Mouse (Mus musculus): Measurements from ENCODE around the gene Phf10. TPM values are rescaled to one million over a fixed set of nuclear protein-coding genes. Genes with fewer than 3 reads are reported as not detected.
"Not testable (repeated sequence)": the region's sequence is repeated elsewhere in the genome, so short reads cannot be mapped to it uniquely, and the experiment has no call there.

Gene Phf10
- polyA plus RNA-seq (2015; fragmentation: Nextera tagmentation; extraction: Ambion mirVana) = 13.9 and 19.6 TPM in 2 replicates

DNA sequence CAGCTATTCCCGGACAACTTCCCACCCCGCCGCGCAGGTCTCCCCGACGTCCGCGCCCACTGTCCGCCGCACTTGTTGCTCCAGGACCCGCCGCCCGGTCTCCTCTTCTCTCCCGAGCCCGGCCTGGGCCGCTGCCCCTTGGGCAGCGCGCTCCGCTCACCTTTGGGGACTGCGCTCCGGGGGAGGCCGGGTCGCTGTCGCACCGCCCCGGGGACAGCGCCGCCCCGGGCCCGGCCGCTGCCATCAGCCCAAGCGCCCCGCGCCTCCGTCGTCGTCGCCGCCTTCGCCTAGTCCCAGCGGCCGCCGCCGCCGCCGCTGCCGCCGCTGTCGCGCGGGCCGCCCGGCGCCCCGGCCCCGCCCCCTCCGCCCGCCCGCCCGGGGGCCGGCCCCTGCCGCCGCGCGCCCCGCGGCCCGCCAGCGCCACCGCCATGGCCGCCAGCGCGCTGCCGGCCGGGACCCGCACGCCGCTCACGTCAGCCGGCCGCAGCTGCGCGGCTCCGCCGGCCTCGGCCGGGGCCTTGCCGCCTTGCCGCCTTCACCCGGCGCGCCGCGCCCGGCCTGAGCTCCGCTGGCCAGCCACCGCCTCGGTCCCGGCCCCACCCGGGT lies at the start of gene Phf10:
Gene Phf10 (minus strand): TSS at position 323 of the 606 bp plus-strand sequence.
- H3K27me3 ChIP-seq (replicated peaks); H3K9me3 ChIP-seq (replicated peaks); H3K36me3 ChIP-seq: not testable (repeated sequence)
- peak within 1 kb of the TSS; percentile 68 for H3K4me3 ChIP-seq (replicated peaks)
- H3K27ac ChIP-seq (replicated peaks) = peak within 1 kb of the TSS; percentile 61; the same call in 1 of the 2 replicates
- peak within 1 kb of the TSS; percentile 55 for H3K9ac ChIP-seq (replicated peaks)
- under 1% methylated on average over 29 of the region's 100 CpGs for WGBS
- H3K4me2 ChIP-seq = peak within 1 kb of the TSS; percentile 77
- peak; percentile 85 for ATAC-seq (ENCODE audit: low FRiP score)
- peaks cover 15% of the 10 kb centered on the region for H3K4me1 ChIP-seq

DNA sequence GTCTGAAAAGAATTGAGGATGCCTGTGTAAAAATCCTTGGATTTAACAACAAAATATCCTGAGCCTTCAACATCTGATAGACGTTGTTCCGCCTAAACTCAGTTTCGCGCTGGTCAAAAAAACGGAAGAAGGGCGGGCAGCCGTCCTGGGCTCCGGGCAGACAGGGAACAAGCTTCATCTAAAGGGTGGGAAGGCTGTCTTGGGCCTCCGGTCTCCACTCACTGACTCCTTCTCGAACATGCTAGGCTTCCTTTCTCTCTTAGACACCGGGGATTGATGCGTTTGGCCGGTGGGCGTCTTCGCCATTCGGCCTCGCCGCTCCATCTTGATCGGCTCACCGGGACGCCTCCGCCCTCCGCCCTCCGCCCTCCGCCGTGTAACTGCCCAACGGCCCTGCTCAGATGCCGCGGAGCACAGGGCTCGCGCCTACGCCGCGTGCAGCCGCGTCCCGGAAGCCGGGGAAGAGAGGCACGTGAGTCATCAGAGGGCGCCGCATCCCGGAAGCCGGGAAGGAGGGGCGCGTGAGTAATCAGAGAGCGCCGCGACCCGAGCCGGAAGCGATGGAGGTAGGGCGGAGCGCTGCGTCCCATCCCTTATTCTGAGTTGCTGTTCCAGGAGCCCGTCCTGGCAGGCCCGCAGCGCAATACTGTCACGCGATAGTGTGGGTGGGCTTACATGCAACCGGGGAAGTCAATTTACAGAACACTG lies 48.8 kb upstream of the Phf10 start, which contains the start of gene Gm3435:
Gene Gm3435 (plus strand): TSS at position 471 of the 708 bp plus-strand sequence.
- H3K4me2 ChIP-seq; H3K9ac ChIP-seq (replicated peaks); H3K27me3 ChIP-seq (replicated peaks); H3K36me3 ChIP-seq; H3K9me3 ChIP-seq (replicated peaks); H3K4me1 ChIP-seq; H3K4me3 ChIP-seq (replicated peaks); H3K27ac ChIP-seq (replicated peaks): not testable (repeated sequence)
- ATAC-seq (ENCODE audit: low FRiP score) = peak; percentile 97
- WGBS = no CpG with 5 or more reads among the region's 60 CpGs

DNA sequence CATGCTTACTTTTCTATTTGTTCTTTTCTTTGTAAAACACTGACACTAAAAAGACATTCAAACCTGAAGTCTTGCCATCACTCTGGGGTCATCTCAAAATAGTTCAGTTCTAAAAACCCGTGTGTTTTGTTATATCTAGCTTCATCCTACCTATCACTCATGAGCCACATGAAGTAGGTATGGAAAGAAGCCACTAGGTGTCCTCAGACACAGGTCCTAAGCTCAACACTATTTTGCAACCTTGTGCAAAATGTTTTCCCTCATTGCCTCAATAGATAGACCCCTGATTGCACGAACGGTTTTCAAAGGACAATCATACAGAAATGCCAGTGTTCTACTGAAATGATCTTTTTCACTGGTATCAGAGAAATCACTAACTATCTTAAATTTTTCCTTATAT lies 48.0 kb upstream of the Phf10 start:
- H3K4me2 ChIP-seq; H3K9ac ChIP-seq (replicated peaks); H3K4me3 ChIP-seq (replicated peaks); H3K4me1 ChIP-seq; H3K9me3 ChIP-seq (replicated peaks); H3K36me3 ChIP-seq; H3K27me3 ChIP-seq (replicated peaks); H3K27ac ChIP-seq (replicated peaks): not testable (repeated sequence)
- ATAC-seq (ENCODE audit: low FRiP score) = 0 out of 2 replicates have a peak, but pooled peaks have one; percentile 16
- WGBS = no CpG with 5 or more reads among the region's 3 CpGs

DNA sequence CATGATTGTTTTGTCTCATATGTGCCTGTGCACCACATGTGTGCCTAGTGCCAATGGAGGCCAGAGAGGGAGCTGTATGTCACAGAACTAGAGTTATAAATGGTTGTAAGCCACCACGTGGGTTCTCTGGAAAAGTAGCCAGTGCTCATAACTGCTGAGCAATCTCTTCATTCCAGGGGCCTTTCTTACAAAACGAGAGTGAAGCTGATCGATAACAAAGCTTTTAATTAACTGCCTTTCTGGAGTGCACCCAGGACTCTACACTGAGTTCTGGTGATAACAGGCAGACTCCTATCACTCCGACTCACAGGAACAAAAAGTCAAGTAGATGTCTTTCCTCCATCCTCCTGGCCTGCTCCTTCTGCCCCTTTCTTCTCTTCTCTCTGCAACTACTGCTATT lies 39.0 kb upstream of the Phf10 start:
- not testable (repeated sequence) for H3K9ac ChIP-seq (replicated peaks); H3K27ac ChIP-seq (replicated peaks); H3K9me3 ChIP-seq (replicated peaks); H3K27me3 ChIP-seq (replicated peaks); H3K4me2 ChIP-seq; ATAC-seq (ENCODE audit: low FRiP score); H3K4me3 ChIP-seq (replicated peaks); H3K36me3 ChIP-seq; H3K4me1 ChIP-seq
- WGBS = no CpG with 5 or more reads among the region's 4 CpGs

DNA sequence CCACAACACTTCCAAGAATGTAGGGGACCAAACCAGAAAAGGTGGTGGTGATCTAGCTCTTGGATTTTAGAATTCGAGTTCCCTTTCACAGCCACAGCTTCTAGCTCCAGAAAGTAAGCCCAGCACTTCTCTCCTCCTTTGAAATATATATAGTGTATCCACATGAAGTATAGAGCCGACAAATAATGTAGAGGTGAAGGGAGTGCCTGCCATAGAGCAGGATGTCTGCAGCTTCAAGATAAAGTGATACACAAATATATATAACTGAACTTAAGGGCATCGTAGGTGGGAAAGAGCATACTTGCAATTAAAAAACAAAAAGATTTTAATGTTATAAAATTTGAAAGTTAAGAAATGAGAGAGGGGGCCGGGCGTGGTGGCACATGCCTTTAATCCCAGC lies 33.1 kb upstream of the Phf10 start:
- H3K36me3 ChIP-seq; H3K9me3 ChIP-seq (replicated peaks); H3K27me3 ChIP-seq (replicated peaks); H3K4me2 ChIP-seq; H3K9ac ChIP-seq (replicated peaks); ATAC-seq (ENCODE audit: low FRiP score); H3K4me3 ChIP-seq (replicated peaks); H3K27ac ChIP-seq (replicated peaks); H3K4me1 ChIP-seq: not testable (repeated sequence)
- WGBS = no CpG with 5 or more reads among the region's 5 CpGs

DNA sequence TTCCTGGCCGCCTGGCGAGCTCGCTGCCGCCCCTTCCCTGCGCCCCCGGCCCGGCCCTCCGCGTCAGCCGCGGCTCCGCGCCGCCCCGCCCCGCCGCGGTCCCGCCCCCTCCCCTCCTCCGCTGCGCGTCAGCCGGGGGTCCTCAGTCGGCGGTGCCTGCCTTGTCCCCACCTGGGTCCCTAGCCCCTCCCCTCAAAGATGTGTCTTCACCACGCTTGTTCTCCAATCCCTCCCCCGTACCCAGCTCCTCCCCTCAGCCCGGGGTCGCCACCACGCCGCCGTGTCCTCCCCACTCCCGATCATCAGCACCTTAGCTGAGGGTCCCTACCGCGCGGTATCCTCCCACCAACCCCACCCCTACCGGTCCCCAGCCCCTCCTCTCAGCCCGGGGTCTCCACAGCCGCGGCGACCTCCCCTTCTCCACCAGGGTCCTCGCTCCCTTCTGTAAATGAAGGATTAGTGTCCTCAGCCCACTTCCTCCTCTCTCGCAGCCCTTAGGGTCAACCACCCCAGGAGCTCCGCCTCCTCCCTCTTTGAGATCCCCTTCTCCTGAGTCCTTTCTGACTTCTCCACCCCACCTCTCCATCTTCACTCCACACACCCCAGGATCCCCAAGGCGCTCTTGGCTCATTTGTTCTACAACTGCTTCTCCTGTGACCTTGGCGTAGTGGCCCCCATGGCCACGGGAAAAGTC lies 32.2 kb upstream of the Phf10 start:
- H3K4me3 ChIP-seq (replicated peaks); H3K9ac ChIP-seq (replicated peaks); H3K4me2 ChIP-seq; H3K4me1 ChIP-seq; H3K9me3 ChIP-seq (replicated peaks); H3K27me3 ChIP-seq (replicated peaks); H3K36me3 ChIP-seq; H3K27ac ChIP-seq (replicated peaks): not testable (repeated sequence)
- ATAC-seq (ENCODE audit: low FRiP score) = peak; percentile 93
- WGBS = no CpG with 5 or more reads among the region's 47 CpGs

DNA sequence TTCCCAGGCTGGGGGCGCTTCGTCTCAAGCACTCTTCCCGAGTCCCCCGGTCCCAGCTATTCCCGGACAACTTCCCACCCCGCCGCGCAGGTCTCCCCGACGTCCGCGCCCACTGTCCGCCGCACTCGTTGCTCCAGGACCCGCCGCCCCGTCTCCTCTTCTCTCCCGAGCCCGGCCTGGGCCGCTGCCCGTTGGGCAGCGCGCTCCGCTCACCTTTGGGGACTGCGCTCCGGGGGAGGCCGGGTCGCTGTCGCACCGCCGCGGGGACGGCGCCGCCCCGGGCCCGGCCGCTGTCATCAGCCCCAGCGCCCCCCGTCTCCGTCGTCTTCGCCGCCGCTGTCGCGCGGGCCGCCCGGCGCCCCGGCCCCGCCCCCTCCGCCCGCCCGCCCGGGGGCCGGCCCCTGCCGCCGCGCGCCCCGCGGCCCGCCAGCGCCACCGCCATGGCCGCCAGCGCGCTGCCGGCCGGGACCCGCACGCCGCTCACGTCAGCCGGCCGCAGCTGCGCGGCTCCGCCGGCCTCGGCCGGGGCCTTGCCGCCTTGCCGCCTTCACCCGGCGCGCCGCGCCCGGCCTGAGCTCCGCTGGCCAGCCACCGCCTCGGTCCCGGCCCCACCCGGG lies 31.6 kb upstream of the Phf10 start:
- peak; percentile 85 for ATAC-seq (ENCODE audit: low FRiP score)
- not testable (repeated sequence) for H3K4me2 ChIP-seq; H3K4me3 ChIP-seq (replicated peaks); H3K4me1 ChIP-seq; H3K9ac ChIP-seq (replicated peaks); H3K27me3 ChIP-seq (replicated peaks); H3K9me3 ChIP-seq (replicated peaks); H3K27ac ChIP-seq (replicated peaks); H3K36me3 ChIP-seq
- WGBS = no CpG with 5 or more reads among the region's 98 CpGs

DNA sequence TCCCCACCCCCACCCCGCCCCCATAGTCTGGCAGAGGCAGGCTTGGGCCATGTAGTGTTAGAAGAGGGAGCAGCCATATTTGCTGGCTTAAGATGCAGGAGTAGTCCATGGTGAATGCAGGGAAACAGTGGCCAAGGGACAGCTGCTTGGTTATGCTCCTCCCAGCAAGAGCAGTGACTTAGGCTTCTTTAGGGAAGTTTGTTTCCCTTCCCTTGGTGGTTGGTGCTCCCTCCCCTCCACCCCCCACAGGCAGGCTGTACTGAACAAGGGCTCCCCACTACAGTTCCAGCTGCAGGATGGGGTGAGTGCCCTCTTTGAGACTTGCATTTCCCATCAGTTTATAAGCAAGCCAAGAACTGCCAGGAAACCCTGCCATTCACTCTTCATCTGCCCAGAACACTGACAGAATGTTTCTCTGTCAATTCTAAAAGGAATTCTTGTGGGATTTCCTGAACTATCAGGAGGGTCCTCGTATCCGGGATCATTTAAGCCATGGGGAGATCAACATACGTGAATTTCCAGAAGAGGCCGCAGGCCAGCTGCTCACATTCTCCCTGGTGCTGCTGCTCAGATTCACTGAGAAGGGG lies 29.1 kb upstream of the Phf10 start:
- not testable (repeated sequence) for H3K27me3 ChIP-seq (replicated peaks); H3K36me3 ChIP-seq; H3K9me3 ChIP-seq (replicated peaks); H3K9ac ChIP-seq (replicated peaks); H3K4me1 ChIP-seq; H3K27ac ChIP-seq (replicated peaks); ATAC-seq (ENCODE audit: low FRiP score); H3K4me3 ChIP-seq (replicated peaks); H3K4me2 ChIP-seq
- WGBS = 93% methylated on average over 4 of the region's 5 CpGs

DNA sequence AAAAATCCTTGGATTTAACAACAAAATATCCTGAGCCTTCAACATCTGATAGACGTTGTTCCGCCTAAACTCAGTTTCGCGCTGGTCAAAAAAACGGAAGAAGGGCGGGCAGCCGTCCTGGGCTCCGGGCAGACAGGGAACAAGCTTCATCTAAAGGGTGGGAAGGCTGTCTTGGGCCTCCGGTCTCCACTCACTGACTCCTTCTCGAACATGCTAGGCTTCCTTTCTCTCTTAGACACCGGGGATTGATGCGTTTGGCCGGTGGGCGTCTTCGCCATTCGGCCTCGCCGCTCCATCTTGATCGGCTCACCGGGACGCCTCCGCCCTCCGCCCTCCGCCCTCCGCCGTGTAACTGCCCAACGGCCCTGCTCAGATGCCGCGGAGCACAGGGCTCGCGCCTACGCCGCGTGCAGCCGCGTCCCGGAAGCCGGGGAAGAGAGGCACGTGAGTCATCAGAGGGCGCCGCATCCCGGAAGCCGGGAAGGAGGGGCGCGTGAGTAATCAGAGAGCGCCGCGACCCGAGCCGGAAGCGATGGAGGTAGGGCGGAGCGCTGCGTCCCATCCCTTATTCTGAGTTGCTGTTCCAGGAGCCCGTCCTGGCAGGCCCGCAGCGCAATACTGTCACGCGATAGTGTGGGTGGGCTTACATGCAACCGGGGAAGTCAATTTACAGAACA lies 17.4 kb upstream of the Phf10 start, which contains the start of the genes 9030025P20Rik and Gm3417:
Gene 9030025P20Rik (plus strand): TSS at position 107 of the 677 bp plus-strand sequence.
Gene Gm3417 (minus strand): TSS at position 429 of the 677 bp plus-strand sequence.
- H3K36me3 ChIP-seq; H3K27ac ChIP-seq (replicated peaks); H3K4me1 ChIP-seq; H3K27me3 ChIP-seq (replicated peaks); H3K4me3 ChIP-seq (replicated peaks); H3K9me3 ChIP-seq (replicated peaks); H3K9ac ChIP-seq (replicated peaks): not testable (repeated sequence)
- peak within 1 kb of the TSS; percentile 31; the same call in 1 of the 2 replicates for H3K4me2 ChIP-seq
- peak; percentile 97 for ATAC-seq (ENCODE audit: low FRiP score)
- WGBS = no CpG with 5 or more reads among the region's 60 CpGs

DNA sequence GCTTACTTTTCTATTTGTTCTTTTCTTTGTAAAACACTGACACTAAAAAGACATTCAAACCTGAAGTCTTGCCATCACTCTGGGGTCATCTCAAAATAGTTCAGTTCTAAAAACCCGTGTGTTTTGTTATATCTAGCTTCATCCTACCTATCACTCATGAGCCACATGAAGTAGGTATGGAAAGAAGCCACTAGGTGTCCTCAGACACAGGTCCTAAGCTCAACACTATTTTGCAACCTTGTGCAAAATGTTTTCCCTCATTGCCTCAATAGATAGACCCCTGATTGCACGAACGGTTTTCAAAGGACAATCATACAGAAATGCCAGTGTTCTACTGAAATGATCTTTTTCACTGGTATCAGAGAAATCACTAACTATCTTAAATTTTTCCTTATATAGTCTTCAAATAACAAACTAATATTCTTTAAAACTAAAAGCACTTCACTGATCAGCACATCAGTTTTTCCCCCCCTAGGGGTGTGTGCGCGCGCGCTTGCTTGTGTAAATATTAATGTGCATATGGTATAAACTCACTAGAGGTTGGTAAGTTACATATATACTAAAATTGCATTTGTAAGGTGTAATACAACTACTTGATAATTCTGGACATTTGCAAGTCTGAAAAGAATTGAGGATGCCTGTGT lies 16.8 kb upstream of the Phf10 start:
- H3K36me3 ChIP-seq; H3K27ac ChIP-seq (replicated peaks); H3K9me3 ChIP-seq (replicated peaks); H3K4me1 ChIP-seq; H3K27me3 ChIP-seq (replicated peaks); H3K9ac ChIP-seq (replicated peaks); H3K4me3 ChIP-seq (replicated peaks): not testable (repeated sequence)
- ATAC-seq (ENCODE audit: low FRiP score) = peak; percentile 15; the same call in 1 of the 2 replicates
- H3K4me2 ChIP-seq = peak overlapping the region; percentile 31; the same call in 1 of the 2 replicates
- WGBS = 3% methylated on average over 4 of the region's 7 CpGs

All from neural tube, embryonic 15.5 days (tissue).